Mouse (Mus musculus) C2C12 (cell line): ENCODE data around the gene Adora2a. TPM values are rescaled to one million over a fixed set of nuclear protein-coding genes. Genes with fewer than 3 reads are reported as not detected.

Source experiments
- H3K27me3 ChIP-seq: one replicate; pipeline ENCODE4 v1.6.1; 2011; ENCODE audit not compliant: control insufficient read depth, insufficient read depth, insufficient read length
- H3K36me3 ChIP-seq: one replicate; pipeline ENCODE4 v1.6.1; 2011; ENCODE audit not compliant: control insufficient read depth, insufficient read depth
- H3K4me3 ChIP-seq: one replicate; pipeline ENCODE4 v1.5.1; 2011; ENCODE audit warnings: mild to moderate bottlenecking, control low read depth; ENCODE audit not compliant: poor library complexity, insufficient read depth, severe bottlenecking
- H3K79me2 ChIP-seq: one replicate; pipeline ENCODE4 v1.6.1; 2011; ENCODE audit not compliant: control insufficient read depth, insufficient read depth
- H3K79me3 ChIP-seq: one replicate; pipeline ENCODE4 v1.6.1; 2011; ENCODE audit warnings: low read depth, control low read depth
- H3ac ChIP-seq: one replicate; pipeline ENCODE3; 2011; ENCODE audit warnings: low read depth; ENCODE audit not compliant: control insufficient read depth, insufficient read length
- CEBPB ChIP-seq: IDR thresholded peaks from one replicate; pipeline ENCODE4 v1.6.1; 2011; ENCODE audit warnings: low read depth, mild to moderate bottlenecking, control low read depth, moderate library complexity
- CTCF ChIP-seq: IDR thresholded peaks from one replicate; pipeline ENCODE4 v1.5.1; 2011; ENCODE audit not compliant: control insufficient read depth, insufficient read depth, insufficient read length
- FOSL1 ChIP-seq: IDR thresholded peaks from one replicate; pipeline ENCODE4 v1.8.0; 2011; ENCODE audit warnings: mild to moderate bottlenecking, low read length; ENCODE audit not compliant: poor library complexity, insufficient read depth, severe bottlenecking
- MAX ChIP-seq: IDR thresholded peaks from one replicate; pipeline ENCODE4 v1.6.1; 2011; ENCODE audit warnings: mild to moderate bottlenecking, control low read depth
- MYOD1 ChIP-seq: IDR thresholded peaks from one replicate; pipeline ENCODE4 v1.6.1; 2011; ENCODE audit warnings: low read depth; ENCODE audit not compliant: control insufficient read depth, insufficient read length
- MYOG ChIP-seq: IDR thresholded peaks from one replicate; pipeline ENCODE4 v1.6.1; 2011; ENCODE audit not compliant: control insufficient read depth, insufficient read length; ENCODE audit errors: extremely low read depth
- USF1 ChIP-seq: IDR thresholded peaks from one replicate; pipeline ENCODE4 v1.6.1; 2011; ENCODE audit warnings: low read depth, mild to moderate bottlenecking, control low read depth, moderate library complexity
- long read RNA-seq, 2 experiments: library from polyadenylated mRNA; unstranded; transcript quantifications; one replicate each; pipeline ENCODE4 v2.0.0; 2019 to 2020
- polyA plus RNA-seq: library from polyadenylated mRNA; unstranded; fragments of >200 nt; fragmentation: generic; extraction: Trizol; gene quantifications from one replicate; pipeline ENCODE4 v1.2.1, GENCODE M21; 2012; ENCODE audit warnings: missing spikeins

Gene Adora2a
- polyA plus RNA-seq = 0.66 TPM
- long read RNA-seq, experiment 1 = 0 reads
- long read RNA-seq, experiment 2, partial matches to known transcripts = 1 of 4 reads
- long read RNA-seq, experiment 2, other reads (novel, unspliced or antisense) = 0 of 4 reads

DNA sequence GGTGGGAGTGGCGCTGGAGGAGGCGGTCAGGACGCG lies at the start of gene Adora2a:
Adora2a (plus strand) TSS at position 6 of the 36 bp plus-strand sequence.
- Histone ChIP-seq H3K27me3 (peaks cover 10% of the 10 kb centered on the region), H3K4me3 (no peak within 1 kb of the TSS), H3K79me3 (no peaks in the 10 kb centered on the region), H3K79me2 (no peaks in the 10 kb centered on the region), H3ac (peak within 1 kb of the TSS; percentile 51), H3K36me3 (peaks cover 13% of the 10 kb centered on the region)
- TF ChIP-seq CTCF (no peak), MAX (no peak), MYOD1 (no peak), USF1 (no peak), FOSL1 (no peak)

DNA sequence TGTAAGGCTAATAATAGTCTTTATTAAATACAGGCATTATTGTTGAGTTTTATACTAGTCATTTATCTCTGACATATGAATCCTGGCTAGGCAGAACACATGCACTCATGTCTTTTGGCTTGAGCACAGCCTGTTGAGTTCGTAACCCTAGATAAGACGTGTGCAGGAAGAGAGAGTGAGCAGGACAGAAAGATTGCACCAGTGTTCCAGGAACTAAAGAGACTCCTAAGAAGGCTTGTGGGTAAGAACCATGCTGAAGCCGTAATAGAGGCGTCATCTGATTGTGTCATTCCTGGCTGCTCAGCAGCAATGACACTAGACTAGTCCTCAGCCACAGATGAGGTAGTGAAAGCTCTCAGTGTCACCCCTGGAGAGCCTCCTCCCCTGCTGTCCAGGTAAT lies 43.7 kb upstream of the Adora2a start:
- H3K79me3 ChIP-seq = no peaks in the 10 kb centered on the region
- H3ac ChIP-seq = no peak overlapping the region
- no peaks in the 10 kb centered on the region for H3K27me3 ChIP-seq
- no peaks in the 10 kb centered on the region for H3K79me2 ChIP-seq
- H3K36me3 ChIP-seq = peaks cover 70% of the 10 kb centered on the region
- no peak for TF ChIP-seq CEBPB
- TF ChIP-seq USF1 = no peak
- TF ChIP-seq MYOD1 = no peak
- no peak for TF ChIP-seq MYOG
- TF ChIP-seq MAX = no peak
- TF ChIP-seq FOSL1 = no peak
- no peak for TF ChIP-seq CTCF
- no peak overlapping the region for H3K4me3 ChIP-seq

DNA sequence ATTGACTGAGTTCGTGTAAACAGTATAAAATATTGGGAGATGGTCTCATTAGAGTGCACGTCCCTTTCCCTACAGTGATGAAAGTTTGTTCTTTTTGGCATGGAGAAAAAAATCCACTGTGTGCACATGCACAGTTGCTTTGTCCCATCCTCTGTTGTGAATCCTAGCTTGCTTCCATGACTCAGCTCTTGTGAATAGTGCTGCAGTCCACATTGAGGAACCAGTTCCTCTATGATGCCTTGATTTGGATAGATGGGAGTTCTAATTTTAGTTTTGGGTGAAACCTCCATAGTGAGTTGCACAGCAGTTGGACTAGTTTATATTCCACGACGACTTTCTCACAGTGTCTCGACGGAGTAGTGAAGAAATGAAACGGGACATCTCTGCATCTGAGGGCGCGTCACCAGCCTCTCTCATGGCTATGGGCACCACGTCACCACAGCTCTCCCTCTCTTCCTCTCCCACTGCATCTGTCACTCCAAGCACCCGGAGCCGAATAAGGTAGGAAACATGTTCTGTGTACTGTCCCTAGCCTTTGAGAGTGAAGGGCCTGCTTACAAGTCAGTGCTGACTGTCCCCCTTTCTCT lies 40.2 kb upstream of the Adora2a start:
- Histone ChIP-seq H3K79me2 (no peaks in the 10 kb centered on the region), H3K27me3 (no peaks in the 10 kb centered on the region), H3ac (no peak overlapping the region), H3K79me3 (no peaks in the 10 kb centered on the region), H3K36me3 (peaks cover 70% of the 10 kb centered on the region), H3K4me3 (no peak overlapping the region)
- TF ChIP-seq MYOD1 = no peak
- TF ChIP-seq USF1 = no peak
- TF ChIP-seq FOSL1 = no peak
- TF ChIP-seq CTCF = no peak
- no peak for TF ChIP-seq MYOG
- TF ChIP-seq CEBPB = no peak
- no peak for TF ChIP-seq MAX

- Histone ChIP-seq H3K79me3 (no peaks in the 10 kb centered on the region), H3ac (no peak overlapping the region), H3K79me2 (no peaks in the 10 kb centered on the region), H3K4me3 (no peak overlapping the region), H3K27me3 (no peaks in the 10 kb centered on the region), H3K36me3 (peaks cover 72% of the 10 kb centered on the region)
- TF ChIP-seq CEBPB (no peak), CTCF (peak; percentile 10)
Observed at GRCm38 (mm10) chr10:75277501-75277900, 39.2 kb upstream of the Adora2a start.

DNA sequence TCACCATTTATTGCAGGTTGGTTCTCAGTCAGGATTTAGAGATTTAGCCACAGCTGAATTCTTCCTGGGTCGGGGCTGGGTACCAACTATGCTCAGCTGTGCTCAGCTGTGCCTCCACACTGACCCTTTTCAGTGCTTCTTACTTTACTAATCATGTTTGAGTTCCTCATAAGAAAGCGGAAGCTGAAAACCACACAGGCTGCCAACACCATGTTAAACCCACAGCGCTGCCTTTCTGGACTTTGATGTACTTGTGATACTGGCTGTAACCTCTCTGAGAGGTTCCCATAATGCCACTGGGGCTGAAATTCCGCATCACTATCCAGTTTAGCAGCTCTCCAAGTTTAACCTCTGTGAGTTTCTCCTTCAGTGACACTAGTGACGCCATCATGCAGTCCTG lies 34.0 kb upstream of the Adora2a start:
- no peak overlapping the region for H3ac ChIP-seq
- H3K79me3 ChIP-seq = peaks cover 4% of the 10 kb centered on the region
- no peak overlapping the region for H3K4me3 ChIP-seq
- TF ChIP-seq USF1 (no peak), MAX (no peak), MYOG (no peak), CTCF (no peak), FOSL1 (no peak)
- peaks cover 8% of the 10 kb centered on the region for H3K79me2 ChIP-seq
- peaks cover 50% of the 10 kb centered on the region for H3K36me3 ChIP-seq
- H3K27me3 ChIP-seq = no peaks in the 10 kb centered on the region

DNA sequence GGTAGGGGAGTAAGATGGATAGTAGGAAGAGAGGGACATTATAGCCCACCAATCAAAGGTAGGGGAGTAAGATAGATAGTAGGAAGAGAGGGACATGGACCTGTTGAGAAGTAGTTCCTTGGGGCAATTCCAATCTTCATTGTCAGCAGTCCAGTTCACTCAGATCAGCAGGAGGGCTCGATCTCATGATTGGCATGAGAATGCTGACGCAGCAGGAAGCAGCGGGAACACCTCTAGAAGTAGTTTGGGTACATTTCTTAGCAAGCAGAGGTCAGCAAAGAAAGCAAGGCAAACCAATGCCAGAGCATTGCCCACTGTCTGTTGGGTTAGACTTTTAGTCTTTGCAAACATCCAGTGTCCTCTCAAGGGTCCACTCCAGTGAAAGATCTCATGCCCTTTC lies 32.9 kb upstream of the Adora2a start:
- no peak overlapping the region for H3K4me3 ChIP-seq
- peaks cover 50% of the 10 kb centered on the region for H3K36me3 ChIP-seq
- no peak overlapping the region for H3ac ChIP-seq
- H3K27me3 ChIP-seq = no peaks in the 10 kb centered on the region
- no peak for TF ChIP-seq MYOG
- no peak for TF ChIP-seq MAX
- peaks cover 4% of the 10 kb centered on the region for H3K79me3 ChIP-seq
- peaks cover 8% of the 10 kb centered on the region for H3K79me2 ChIP-seq
